Mouse (Mus musculus) T-helper 1 cell (primary cell): ENCODE measurements at regions not wholly inside any gene's neighbourhood (a gene's known extent, or its start where the extent isn't known, plus 50 kb on each side); places are given as distances from the start of the nearest gene placed in this dataset.

ENCODE experiments used
- in situ Hi-C: fragments of 300-600 bp; cut with MboI, MseI; formaldehyde crosslinking; loops from one replicate; pipeline ENCODE4 v1.15.1; 2025; ENCODE audit warnings: high pct_unique_total_duplicates

GRCm38 (mm10) chr7:106296912-106297311 lies 81.8 kb upstream of the Gvin1 start:
- in situ Hi-C loops: loop anchor here (10.0 kb wide), 1 partner anchor 52 kb away; no protein-coding TSS in a partner anchor

GRCm38 (mm10) chr7:106284841-106285240 lies 69.7 kb upstream of the Gvin1 start:
- in situ Hi-C loops: loop anchor here (10.0 kb wide), 1 partner anchor 60 kb away; no protein-coding TSS in a partner anchor

- in situ Hi-C loops: loop anchor here (10.0 kb wide), 2 partner anchors 55 to 65 kb away; no protein-coding TSS in a partner anchor
These were observed 64.8 kb upstream of the Gvin1 start for GRCm38 (mm10) chr7:106279946-106280345.

DNA sequence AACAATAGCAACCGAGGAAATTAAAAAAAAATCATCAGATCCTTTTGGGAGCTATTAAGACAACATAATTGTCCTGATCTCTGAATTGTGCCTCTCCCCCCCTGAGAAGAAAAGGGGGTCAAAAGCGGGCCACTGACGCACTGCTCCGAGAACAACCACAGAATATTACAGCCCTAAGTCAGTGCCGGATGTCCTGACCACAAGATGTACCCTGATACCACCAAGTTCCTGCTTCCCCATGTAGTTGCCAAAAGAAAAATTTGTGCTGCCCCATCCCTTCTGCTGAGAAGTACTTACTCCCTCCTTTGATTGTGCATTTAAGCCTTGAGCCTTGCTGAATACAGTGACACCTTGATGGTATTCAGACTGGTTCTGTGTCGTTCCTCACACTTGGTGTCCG lies 55.8 kb upstream of the Gvin1 start:
- in situ Hi-C loops: loop anchor here (5.0 to 25.0 kb wide), 3 partner anchors 46 to 239 kb away; no protein-coding TSS in a partner anchor
